In genomic region chr6:129254949-129255602, GRCm38 (mm10) we compare ENCODE assay signal across 9 mouse cellular contexts. TPM values are rescaled to one million over a fixed set of nuclear protein-coding genes. Genes with fewer than 3 reads are reported as not detected.
DNase-seq lines count a peak whose midpoint lies in the region; ATAC-seq and TF ChIP-seq lines count a peak whose summit lies in the region.
"Had no signal": no experiment of that assay in that cellular context is flagged by ENCODE, and none has a peak within 500 bp of the region (broad histone marks: within the 10 kb centered on the region; RNA-seq: fewer than 3 reads in every experiment).

No protein-coding gene starts in this region.

- H3K9ac ChIP-seq in limb, embryonic 14.5 days (ENCODE audit: low read depth, low read length, severe bottlenecking), result no peak overlapping the region
- no peak overlapping the region for H3K9ac ChIP-seq in liver, embryonic 14.5 days (replicated peaks)

- no peaks in the 10 kb centered on the region for H3K27me3 ChIP-seq in limb, embryonic 14.5 days (ENCODE audit: control insufficient read depth, insufficient read depth, low read length)
- H3K27me3 ChIP-seq in limb, embryonic 10.5 days (ENCODE audit: low read depth, poor library complexity, severe bottlenecking), result no peaks in the 10 kb centered on the region
- H3K27me3 ChIP-seq in liver, embryonic 14.5 days (ENCODE audit: control insufficient read depth, insufficient read depth, low read length), result no peaks in the 10 kb centered on the region
- H3K27me3 ChIP-seq in splenic B cell, adult 2 months (ENCODE audit: control insufficient read depth, insufficient read depth, low read length, poor library complexity, severe bottlenecking), result no peaks in the 10 kb centered on the region
- H3K27me3 ChIP-seq: megakaryocyte, embryonic 14.5 days had no signal

- no peaks in the 10 kb centered on the region for H3K4me1 ChIP-seq in limb, embryonic 14.5 days (ENCODE audit: control insufficient read depth, insufficient read depth, low read length)
- no peaks in the 10 kb centered on the region for H3K4me1 ChIP-seq in limb, embryonic 10.5 days
- H3K4me1 ChIP-seq in liver, embryonic 14.5 days (replicated peaks; ENCODE audit: control insufficient read depth in 2 of 2, insufficient read depth in 2 of 2, low read length in 1 of 2), result no peaks in the 10 kb centered on the region

- H3K4me2 ChIP-seq in limb, embryonic 14.5 days (replicated peaks; ENCODE audit: low read depth, low read length, severe bottlenecking), result no peak overlapping the region
- no peak overlapping the region for H3K4me2 ChIP-seq in liver, embryonic 14.5 days (ENCODE audit: low read depth)

- no peak for ATAC-seq in limb, embryonic 14.5 days (ENCODE audit: low FRiP score, low read depth)
- peak; percentile 29; the same call in 1 of the 2 replicates for ATAC-seq in liver, embryonic 14.5 days (ENCODE audit: insufficient read depth)

- WGBS in limb, embryonic 14.5 days, result 17% methylated on average over 4 of the region's 4 CpGs
- 22% methylated on average over 4 of the region's 4 CpGs for WGBS in limb, embryonic 10.5 days
- WGBS in liver, embryonic 14.5 days (ENCODE audit: insufficient replicate concordance), result 4% methylated on average over 4 of the region's 4 CpGs

- H3K36me3 ChIP-seq in limb, embryonic 14.5 days (ENCODE audit: control insufficient read depth, insufficient read depth, low read length), result no peaks in the 10 kb centered on the region
- no peaks in the 10 kb centered on the region for H3K36me3 ChIP-seq in limb, embryonic 10.5 days
- no peaks in the 10 kb centered on the region for H3K36me3 ChIP-seq in liver, embryonic 14.5 days (replicated peaks; ENCODE audit: control insufficient read depth, insufficient read depth, low read depth)
- H3K36me3 ChIP-seq in splenic B cell, adult 2 months (ENCODE audit: control insufficient read depth, insufficient read depth, low read length, poor library complexity, severe bottlenecking), result no peaks in the 10 kb centered on the region

- H3K27ac ChIP-seq in limb, embryonic 14.5 days (replicated peaks; ENCODE audit: low read depth, low read length), result no peak overlapping the region
- H3K27ac ChIP-seq in limb, embryonic 10.5 days, result no peak overlapping the region
- H3K27ac ChIP-seq in liver, embryonic 14.5 days, result no peak overlapping the region

- no peak for TF ChIP-seq EP300 in liver, embryonic 14.5 days (IDR thresholded peaks at IDR 0.05; ENCODE audit: low read depth)

- DNase-seq in limb, embryonic 14.5 days (ENCODE audit: low spot score), result peak; percentile 63
- no peak for DNase-seq in limb, embryonic 10.5 days (ENCODE audit: low spot score)
- peak; percentile 80 for DNase-seq in NIH3T3 (ENCODE audit: low read depth)
- peak; percentile 40 for DNase-seq in embryo, embryonic 9.5 days (ENCODE audit: extremely low spot score)
- no peak for DNase-seq in liver, embryonic 14.5 days (ENCODE audit: low read depth in 3 of 3, low spot score in 3 of 3)
- DNase-seq in splenic B cell, adult 2 months (ENCODE audit: low read depth, low spot score), result peak; percentile 87
- no peak for DNase-seq in urinary bladder, postnatal 10 days (ENCODE audit: low spot score)
- DNase-seq in left cerebral cortex, adult 9 months (ENCODE audit: low spot score in 2 of 2), result no peak

- TF ChIP-seq POLR2A in limb, embryonic 14.5 days (IDR thresholded peaks at IDR 0.05; ENCODE audit: borderline replicate concordance, extremely low read depth, insufficient read depth, insufficient read length), result no peak

- H3K9me3 ChIP-seq in limb, embryonic 14.5 days (ENCODE audit: control insufficient read depth, low read length), result no peaks in the 10 kb centered on the region
- no peaks in the 10 kb centered on the region for H3K9me3 ChIP-seq in limb, embryonic 10.5 days (replicated peaks)
- H3K9me3 ChIP-seq in liver, embryonic 14.5 days (ENCODE audit: control insufficient read depth, low read length), result no peaks in the 10 kb centered on the region
- H3K9me3 ChIP-seq: megakaryocyte, embryonic 14.5 days had no signal

- H3K4me3 ChIP-seq in limb, embryonic 14.5 days (replicated peaks; ENCODE audit: low read length), result no peak overlapping the region
- H3K4me3 ChIP-seq in limb, embryonic 10.5 days, result no peak overlapping the region
- no peak overlapping the region for H3K4me3 ChIP-seq in liver, embryonic 14.5 days (ENCODE audit: insufficient read depth in 1 of 2, low read depth in 2 of 2, low read length in 2 of 2)
- H3K4me3 ChIP-seq: megakaryocyte, embryonic 14.5 days had no signal

- TF ChIP-seq CTCF in liver, embryonic 14.5 days (IDR thresholded peaks at IDR 0.05; ENCODE audit: low read depth), result peak; percentile 61

RNA-seq across cellular contexts. Expression of gene Cd69, which starts 20.2 kb away (rescaled TPM):
- polyA plus RNA-seq in limb, embryonic 14.5 days (2012; rRNA removed), result 0.13 and 0.17 TPM in 2 replicates
- polyA plus RNA-seq in limb, embryonic 14.5 days (2014; fragmentation: Nextera tagmentation; extraction: Ambion mirVana), result 0.39 and 0.46 TPM in 2 replicates
- polyA plus RNA-seq in limb, embryonic 10.5 days (2016; fragmentation: Nextera tagmentation; extraction: Ambion mirVana), result 0.16 TPM in 1 of 2 replicates, not detected in the other
- polyA plus RNA-seq in liver, embryonic 14.5 days (2012; rRNA removed), result 0.44 and 0.98 TPM in 2 replicates
- 0.97 and 1.1 TPM in 2 replicates for polyA plus RNA-seq in liver, embryonic 14.5 days (2014; fragmentation: Nextera tagmentation; extraction: Ambion mirVana)

Comparison
In these comparisons a context has a peak if more than half of its experiments do, and no peak if none do; other contexts are left out.
1. DNase-seq: peak in limb, embryonic 14.5 days (single experiment), NIH3T3 (single experiment), embryo, embryonic 9.5 days (single experiment) and splenic B cell, adult 2 months (single experiment); none in limb, embryonic 10.5 days (single experiment), liver, embryonic 14.5 days (0 of 3), urinary bladder, postnatal 10 days (single experiment) and left cerebral cortex, adult 9 months (0 of 2).